Mouse (Mus musculus) midbrain, postnatal 0 days (tissue): ENCODE results near the gene Znfx1. TPM values are rescaled to one million over a fixed set of nuclear protein-coding genes. Genes with fewer than 3 reads are reported as not detected.

Experiments used
- ATAC-seq: fragments of 200-750 bp; cut with Nextera tagmentation; 2 replicates; pipeline ENCODE4 v1.8.0; 2017; ENCODE audit warnings: moderate number of reproducible peaks, mild to moderate bottlenecking, moderate TSS enrichment, moderate library complexity; ENCODE audit not compliant: low FRiP score
- DNase-seq: peaks from one replicate; pipeline ENCODE4 v3.0.0-alpha.2; 2015; ENCODE audit warnings: low spot score
- H3K27ac ChIP-seq: fragments of 300-500 bp; sonication (generic); 2 replicates; pipeline ENCODE4 v1.5.1; 2014; ENCODE audit warnings: low read depth, mild to moderate bottlenecking, low read length, mixed read lengths
- H3K27me3 ChIP-seq: fragments of 300-500 bp; sonication (generic); 2 replicates; pipeline ENCODE4 v1.6.1; 2014; ENCODE audit warnings: low read length, control low read depth, mixed read lengths; ENCODE audit not compliant: insufficient read depth
- H3K36me3 ChIP-seq: fragments of 300-500 bp; sonication (generic); 2 replicates; pipeline ENCODE4 v1.6.1; 2014; ENCODE audit warnings: low read length, control low read depth, mixed read lengths; ENCODE audit not compliant: insufficient read depth
- H3K4me1 ChIP-seq: fragments of 300-500 bp; sonication (generic); 2 replicates; pipeline ENCODE4 v1.6.1; 2014; ENCODE audit warnings: mild to moderate bottlenecking, control low read depth, antibody characterized with exemption, low read length, mixed read lengths; ENCODE audit not compliant: insufficient read depth
- H3K4me2 ChIP-seq: fragments of 300-500 bp; sonication (generic); 2 replicates; pipeline ENCODE4 v1.6.1; 2014; ENCODE audit warnings: low read depth, mild to moderate bottlenecking, low read length, mixed read lengths; ENCODE audit not compliant: poor library complexity, severe bottlenecking
- H3K4me3 ChIP-seq: fragments of 300-500 bp; sonication (generic); 2 replicates; pipeline ENCODE4 v1.5.1; 2014; ENCODE audit warnings: low read depth, mild to moderate bottlenecking, low read length, moderate library complexity
- H3K9ac ChIP-seq: fragments of 300-500 bp; sonication (generic); replicated peaks from 2 replicates; pipeline ENCODE4 v1.6.1; 2014; ENCODE audit warnings: mild to moderate bottlenecking, low read length, moderate library complexity, mixed read lengths; ENCODE audit not compliant: poor library complexity, severe bottlenecking
- H3K9me3 ChIP-seq: fragments of 300-500 bp; sonication (generic); 2 replicates; pipeline ENCODE4 v1.6.1; 2016; ENCODE audit warnings: low read length, control low read depth
- CTCF ChIP-seq: IDR thresholded peaks from 2 replicates; pipeline ENCODE4 v1.5.1; 2016; ENCODE audit warnings: antibody characterized with exemption, mild to moderate bottlenecking
- WGBS: fragments of 180-500 bp; shearing (Covaris S2); extraction: QIAGEN DNeasy Blood & Tissue Kit; methylation state at CpG from one replicate; pipeline ENCODE4 v1.1.7; 2014; 5-methylcytosine and 5-hydroxymethylcytosine counted together
- polyA plus RNA-seq: library from polyadenylated mRNA; unstranded; fragments of >200 nt; fragmentation: Nextera tagmentation; extraction: Ambion mirVana; gene quantifications from 2 replicates; pipeline ENCODE4 v1.2.1, GENCODE M21; 2015
- total RNA-seq: library from RNA; depleted of rRNA; stranded (reverse); fragments of >200 nt; gene quantifications from 2 replicates; pipeline ENCODE4 v1.2.3, GENCODE M21; 2014

Gene Znfx1
- total and polyA plus RNA-seq, 2 experiments from 2014 or later: 4.7 to 32.2 TPM

DNA sequence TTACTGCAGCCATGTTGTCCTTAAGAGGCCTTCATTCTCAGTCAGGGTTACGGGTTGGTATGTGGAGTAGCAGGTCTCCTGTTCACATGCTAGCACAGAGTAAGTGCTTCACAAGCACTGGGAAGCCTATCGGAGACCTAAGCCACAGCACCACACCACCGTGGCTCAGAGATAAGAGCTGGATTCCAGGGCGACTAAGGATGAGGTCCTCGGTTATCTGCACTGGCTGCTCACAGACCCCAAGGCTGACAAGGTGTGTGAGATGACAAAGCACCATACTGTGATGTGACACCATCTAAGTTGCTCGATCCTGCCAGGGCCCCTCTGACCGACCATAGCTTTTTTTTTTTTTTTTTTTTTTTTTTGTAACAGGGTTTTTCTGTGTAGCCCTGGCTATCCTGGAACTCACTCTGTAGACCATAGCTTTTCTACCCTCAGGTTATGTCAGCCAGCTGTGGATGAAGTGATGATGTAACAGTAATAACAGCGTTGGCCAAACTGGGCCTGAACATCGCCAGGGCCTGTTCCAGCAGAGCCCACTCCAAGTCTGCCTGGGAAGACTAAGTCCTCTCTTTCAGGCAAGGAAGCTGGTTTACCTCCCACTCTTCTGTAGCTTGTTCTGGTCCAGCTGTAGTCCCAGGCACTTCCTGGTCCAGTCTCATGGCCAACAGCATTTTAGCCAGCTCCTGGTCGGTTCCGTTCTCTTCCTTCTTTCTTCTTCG is 19.3 kb downstream of the Znfx1 start:
- Histone ChIP-seq H3K27ac (no peak overlapping the region), H3K4me1 (no peaks in the 10 kb centered on the region)
- 93% methylated on average over 12 of the region's 12 CpGs for WGBS

DNA sequence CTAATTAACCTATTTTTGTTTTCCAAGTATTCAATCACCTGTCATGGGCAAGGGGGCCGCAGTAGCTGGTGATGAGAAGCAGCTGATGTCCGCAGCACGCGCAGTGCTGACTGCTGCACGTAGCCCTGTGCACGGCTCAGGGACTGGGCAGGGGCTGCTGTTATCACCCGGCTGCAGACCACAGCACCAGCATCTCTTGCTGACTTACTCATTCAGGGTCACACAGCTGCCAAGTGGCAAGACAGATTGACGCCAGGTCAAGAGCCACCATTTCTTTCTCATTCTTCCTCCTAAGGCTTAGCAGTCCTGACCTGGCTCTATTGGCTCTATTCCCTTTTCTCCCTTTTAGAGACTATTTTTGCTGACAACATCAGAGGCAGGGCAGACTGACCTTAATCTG is 23.4 kb downstream of the Znfx1 start:
- Histone ChIP-seq H3K4me2 (no peak overlapping the region), H3K36me3 (peaks cover 94% of the 10 kb centered on the region), H3K9me3 (no peaks in the 10 kb centered on the region), H3K9ac (no peak overlapping the region), H3K4me1 (no peaks in the 10 kb centered on the region), H3K4me3 (no peak overlapping the region), H3K27me3 (no peaks in the 10 kb centered on the region), H3K27ac (no peak overlapping the region)
- ATAC-seq (no peak), DNase-seq (no peak)
- WGBS: 95% methylated on average over 8 of the region's 8 CpGs
- TF ChIP-seq CTCF: no peak

More for the DNA sequence above, 19.3 kb downstream of the Znfx1 start:
- H3K9me3 ChIP-seq: no peaks in the 10 kb centered on the region
- no peak overlapping the region for H3K4me3 ChIP-seq
- no peaks in the 10 kb centered on the region for H3K27me3 ChIP-seq
- TF ChIP-seq CTCF: no peak
- DNase-seq: no peak
- peaks cover 81% of the 10 kb centered on the region for H3K36me3 ChIP-seq
- no peak overlapping the region for H3K9ac ChIP-seq
- no peak overlapping the region for H3K4me2 ChIP-seq
- no peak for ATAC-seq

- no peaks in the 10 kb centered on the region for H3K9me3 ChIP-seq
- peaks cover 94% of the 10 kb centered on the region for H3K36me3 ChIP-seq
- no peak for TF ChIP-seq CTCF
- H3K4me3 ChIP-seq: no peak overlapping the region
- DNase-seq (no peak), ATAC-seq (no peak)
- WGBS: 97% methylated on average over 7 of the region's 7 CpGs
- H3K9ac ChIP-seq: no peak overlapping the region
- H3K27ac ChIP-seq: no peak overlapping the region
- no peaks in the 10 kb centered on the region for H3K4me1 ChIP-seq
- H3K27me3 ChIP-seq: no peaks in the 10 kb centered on the region
- H3K4me2 ChIP-seq: no peak overlapping the region
Observed at GRCm38 (mm10) chr2:167038716-167039115, 24.1 kb downstream of the Znfx1 start.

DNA sequence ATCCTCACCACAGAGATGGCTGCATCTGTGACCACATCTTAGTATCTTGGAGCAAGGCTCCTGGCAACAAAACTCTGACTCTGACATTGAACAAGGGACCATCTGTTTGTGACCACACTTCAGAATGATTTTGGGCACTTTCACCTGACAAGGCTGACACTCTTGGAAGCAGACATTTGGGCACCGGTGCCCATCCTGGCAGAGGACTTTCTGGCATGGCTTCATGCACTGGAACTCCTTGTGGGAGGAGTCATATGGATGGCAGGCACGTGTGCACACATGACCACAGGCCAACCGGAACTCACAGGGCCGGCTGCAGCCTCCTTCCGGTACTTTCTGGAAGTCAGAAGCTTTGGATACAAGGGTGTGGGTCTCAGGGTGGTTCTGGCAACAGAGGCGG is 24.5 kb downstream of the Znfx1 start:
- Histone ChIP-seq H3K4me3 (no peak overlapping the region), H3K27ac (no peak overlapping the region), H3K9ac (no peak overlapping the region), H3K4me2 (no peak overlapping the region), H3K27me3 (no peaks in the 10 kb centered on the region), H3K9me3 (no peaks in the 10 kb centered on the region), H3K36me3 (peaks cover 97% of the 10 kb centered on the region), H3K4me1 (no peaks in the 10 kb centered on the region)
- WGBS: 96% methylated on average over 6 of the region's 6 CpGs
- no peak for TF ChIP-seq CTCF
- ATAC-seq: no peak
- no peak for DNase-seq

- no peaks in the 10 kb centered on the region for H3K9me3 ChIP-seq
- no peak for ATAC-seq
- no peak overlapping the region for H3K4me2 ChIP-seq
- WGBS: 95% methylated on average over 12 of the region's 12 CpGs
- no peak overlapping the region for H3K4me3 ChIP-seq
- no peak for TF ChIP-seq CTCF
- H3K9ac ChIP-seq: no peak overlapping the region
- no peak overlapping the region for H3K27ac ChIP-seq
- H3K4me1 ChIP-seq: no peaks in the 10 kb centered on the region
- no peaks in the 10 kb centered on the region for H3K27me3 ChIP-seq
- peaks cover 94% of the 10 kb centered on the region for H3K36me3 ChIP-seq
- DNase-seq: peak; percentile 8
Observed at GRCm38 (mm10) chr2:167037710-167038109, 25.1 kb downstream of the Znfx1 start.

- Histone ChIP-seq H3K4me2 (no peak overlapping the region), H3K4me1 (no peaks in the 10 kb centered on the region), H3K9ac (no peak overlapping the region), H3K4me3 (no peak overlapping the region), H3K36me3 (peaks cover 77% of the 10 kb centered on the region), H3K27me3 (no peaks in the 10 kb centered on the region), H3K9me3 (no peaks in the 10 kb centered on the region), H3K27ac (no peak overlapping the region)
- WGBS: 98% methylated on average over 4 of the region's 4 CpGs
- DNase-seq (no peak), ATAC-seq (no peak)
- TF ChIP-seq CTCF: peak; percentile 42
Observed at GRCm38 (mm10) chr2:167030507-167030906, 32.3 kb downstream of the Znfx1 start.
